Mouse (Mus musculus) midbrain, embryonic 14.5 days (tissue): Measurements from ENCODE around the gene Pigb. TPM values are rescaled to one million over a fixed set of nuclear protein-coding genes. Genes with fewer than 3 reads are reported as not detected.

Source experiments
- ATAC-seq: fragments of 200-750 bp; cut with Nextera tagmentation; 2 replicates; pipeline ENCODE4 v1.8.0; 2017; ENCODE audit warnings: moderate number of reproducible peaks, moderate library complexity; ENCODE audit not compliant: low FRiP score, low TSS enrichment
- DNase-seq: peaks from one replicate; pipeline ENCODE4 v3.0.0-alpha.2; 2015
- H3K27ac ChIP-seq: fragments of 300-500 bp; sonication (generic); replicated peaks from 2 replicates; pipeline ENCODE4 v1.5.1; 2014; ENCODE audit warnings: mild to moderate bottlenecking, low read depth, low read length, moderate library complexity
- H3K27me3 ChIP-seq: fragments of 300-500 bp; sonication (generic); 2 replicates; pipeline ENCODE4 v1.6.1; 2014; ENCODE audit warnings: low read length, control low read depth, mixed read lengths; ENCODE audit not compliant: control insufficient read depth, insufficient read depth
- H3K36me3 ChIP-seq: fragments of 300-500 bp; sonication (generic); 2 replicates; pipeline ENCODE4 v1.6.1; 2014; ENCODE audit warnings: low read length, control low read depth; ENCODE audit not compliant: control insufficient read depth, insufficient read depth
- H3K4me1 ChIP-seq: fragments of 300-500 bp; sonication (generic); 2 replicates; pipeline ENCODE4 v1.6.1; 2014; ENCODE audit warnings: mild to moderate bottlenecking, antibody characterized with exemption, low read length, control low read depth; ENCODE audit not compliant: control insufficient read depth, insufficient read depth
- H3K4me2 ChIP-seq: fragments of 300-500 bp; sonication (generic); 2 replicates; pipeline ENCODE4 v1.6.1; 2014; ENCODE audit warnings: mild to moderate bottlenecking, low read length, moderate library complexity
- H3K4me3 ChIP-seq: fragments of 300-500 bp; sonication (generic); replicated peaks from 2 replicates; pipeline ENCODE4 v1.5.1; 2014; ENCODE audit warnings: low read depth, low read length
- H3K9ac ChIP-seq: fragments of 300-500 bp; sonication (generic); replicated peaks from 2 replicates; pipeline ENCODE4 v1.6.1; 2014; ENCODE audit warnings: mild to moderate bottlenecking, low read length, moderate library complexity
- H3K9me3 ChIP-seq: fragments of 300-500 bp; sonication (generic); 2 replicates; pipeline ENCODE4 v1.6.1; 2016; ENCODE audit warnings: low read length, control low read depth, mixed read lengths; ENCODE audit not compliant: control insufficient read depth
- WGBS: fragments of 180-500 bp; shearing (Covaris S2); extraction: QIAGEN DNeasy Blood & Tissue Kit; methylation state at CpG from one replicate; pipeline ENCODE4 v1.1.7; 2014; 5-methylcytosine and 5-hydroxymethylcytosine counted together
- polyA plus RNA-seq: library from polyadenylated mRNA; unstranded; fragments of >200 nt; fragmentation: Nextera tagmentation; extraction: Ambion mirVana; gene quantifications from 2 replicates; pipeline ENCODE4 v1.2.1, GENCODE M21; 2014

Gene Pigb
- polyA plus RNA-seq, 1 experiment from 2014 or later = 16.8 TPM

GRCm38 (mm10) chr9:73012629-73013028 is 27.5 kb downstream of the Pigb start:
- no peak overlapping the region for H3K4me3 ChIP-seq
- peaks cover 82% of the 10 kb centered on the region for H3K36me3 ChIP-seq
- H3K4me1 ChIP-seq = no peaks in the 10 kb centered on the region
- no peak for ATAC-seq
- H3K9me3 ChIP-seq = no peaks in the 10 kb centered on the region
- no peak overlapping the region for H3K27ac ChIP-seq
- peak; percentile 4 for DNase-seq
- WGBS = 89% methylated on average over 4 of the region's 4 CpGs
- H3K4me2 ChIP-seq = no peak overlapping the region
- no peak overlapping the region for H3K9ac ChIP-seq
- no peaks in the 10 kb centered on the region for H3K27me3 ChIP-seq

DNA sequence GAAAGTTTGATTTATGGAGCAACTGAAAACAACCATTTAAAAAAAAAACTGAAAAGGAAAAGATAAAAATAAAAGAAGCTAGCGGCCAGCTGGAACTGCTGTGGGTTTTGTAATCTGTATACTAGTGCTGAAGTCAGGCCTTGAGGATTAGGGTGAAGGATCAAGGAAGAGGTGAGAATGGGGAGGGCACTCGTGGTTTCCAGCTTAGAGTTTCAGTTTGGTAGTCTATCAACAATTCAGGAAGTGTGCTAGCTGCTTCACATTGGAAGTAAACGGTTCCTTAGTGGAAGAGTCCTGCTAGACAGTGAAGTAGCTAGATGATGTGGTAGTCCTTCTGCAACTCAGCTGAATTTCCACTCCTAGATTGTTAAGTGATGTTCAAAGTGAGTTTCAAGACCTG is 31.8 kb downstream of the Pigb start:
- no peak for ATAC-seq
- no peaks in the 10 kb centered on the region for H3K9me3 ChIP-seq
- peaks cover 72% of the 10 kb centered on the region for H3K36me3 ChIP-seq
- no peak overlapping the region for H3K27ac ChIP-seq
- no peak for DNase-seq
- 78% methylated on average over 3 of the region's 3 CpGs for WGBS
- H3K4me2 ChIP-seq = no peak overlapping the region
- H3K27me3 ChIP-seq = no peaks in the 10 kb centered on the region
- no peaks in the 10 kb centered on the region for H3K4me1 ChIP-seq
- no peak overlapping the region for H3K4me3 ChIP-seq
- no peak overlapping the region for H3K9ac ChIP-seq

- no peak for ATAC-seq
- 95% methylated on average over 3 of the region's 3 CpGs for WGBS
Measured at GRCm38 (mm10) chr9:73006175-73006574, 34.0 kb downstream of the Pigb start.

GRCm38 (mm10) chr9:73005106-73005505 is 35.1 kb downstream of the Pigb start:
- 84% methylated on average over 6 of the region's 6 CpGs for WGBS
- ATAC-seq (no peak), DNase-seq (no peak)

More at GRCm38 (mm10) chr9:73006175-73006574, 34.0 kb downstream of the Pigb start:
- Histone ChIP-seq H3K27me3 (no peaks in the 10 kb centered on the region), H3K36me3 (peaks cover 69% of the 10 kb centered on the region), H3K27ac (no peak overlapping the region), H3K4me2 (no peak overlapping the region), H3K4me3 (no peak overlapping the region), H3K9me3 (no peaks in the 10 kb centered on the region), H3K9ac (no peak overlapping the region), H3K4me1 (no peaks in the 10 kb centered on the region)
- no peak for DNase-seq

DNA sequence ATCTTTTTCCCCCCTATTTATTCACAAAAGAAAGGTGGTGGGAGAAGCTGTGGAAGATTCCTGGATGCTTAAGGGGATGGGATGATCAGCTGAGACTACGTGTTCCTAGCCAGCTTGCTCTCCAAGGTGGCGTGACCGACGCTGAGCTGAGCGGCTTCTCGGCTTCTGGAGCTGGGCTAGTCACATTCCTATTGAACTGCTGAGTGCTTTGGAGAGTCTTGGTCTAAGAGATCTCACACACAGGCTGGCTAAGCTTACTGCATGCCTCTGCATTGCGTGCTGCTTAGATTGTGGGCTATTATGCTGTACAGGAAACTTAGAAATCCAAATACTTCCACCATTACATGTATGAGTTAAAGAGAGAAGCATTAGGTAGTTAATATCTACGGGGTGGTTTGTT is 36.1 kb downstream of the Pigb start:
- Histone ChIP-seq H3K36me3 (peaks cover 56% of the 10 kb centered on the region), H3K9ac (no peak overlapping the region), H3K4me2 (no peak overlapping the region), H3K4me3 (no peak overlapping the region), H3K27ac (no peak overlapping the region), H3K9me3 (no peaks in the 10 kb centered on the region), H3K4me1 (no peaks in the 10 kb centered on the region), H3K27me3 (no peaks in the 10 kb centered on the region)
- DNase-seq = no peak
- 89% methylated on average over 8 of the region's 8 CpGs for WGBS
- no peak for ATAC-seq

More at GRCm38 (mm10) chr9:73005106-73005505, 35.1 kb downstream of the Pigb start:
- Histone ChIP-seq H3K27ac (no peak overlapping the region), H3K4me2 (no peak overlapping the region), H3K9me3 (no peaks in the 10 kb centered on the region), H3K36me3 (peaks cover 67% of the 10 kb centered on the region), H3K27me3 (no peaks in the 10 kb centered on the region), H3K9ac (no peak overlapping the region), H3K4me3 (no peak overlapping the region), H3K4me1 (no peaks in the 10 kb centered on the region)

- 73% methylated on average over 3 of the region's 3 CpGs for WGBS
- no peak overlapping the region for H3K9ac ChIP-seq
Measured at GRCm38 (mm10) chr9:73002177-73002576, 38.0 kb downstream of the Pigb start.

GRCm38 (mm10) chr9:73001314-73002011 is 38.7 kb downstream of the Pigb start:
- Histone ChIP-seq H3K36me3 (peaks cover 54% of the 10 kb centered on the region), H3K9me3 (no peaks in the 10 kb centered on the region), H3K4me1 (no peaks in the 10 kb centered on the region), H3K4me3 (no peak overlapping the region), H3K9ac (no peak overlapping the region), H3K4me2 (no peak overlapping the region), H3K27me3 (no peaks in the 10 kb centered on the region), H3K27ac (no peak overlapping the region)
- 89% methylated on average over 13 of the region's 13 CpGs for WGBS
- DNase-seq (no peak), ATAC-seq (no peak)

More at GRCm38 (mm10) chr9:73002177-73002576, 38.0 kb downstream of the Pigb start:
- H3K36me3 ChIP-seq = peaks cover 59% of the 10 kb centered on the region
- no peak overlapping the region for H3K4me2 ChIP-seq
- H3K27me3 ChIP-seq = no peaks in the 10 kb centered on the region
- DNase-seq = no peak
- H3K4me3 ChIP-seq = no peak overlapping the region
- ATAC-seq = no peak
- H3K27ac ChIP-seq = no peak overlapping the region
- H3K9me3 ChIP-seq = no peaks in the 10 kb centered on the region
- no peaks in the 10 kb centered on the region for H3K4me1 ChIP-seq

- Histone ChIP-seq H3K36me3 (peaks cover 44% of the 10 kb centered on the region), H3K27me3 (no peaks in the 10 kb centered on the region), H3K4me3 (no peak overlapping the region), H3K27ac (no peak overlapping the region), H3K9me3 (no peaks in the 10 kb centered on the region), H3K9ac (no peak overlapping the region), H3K4me2 (no peak overlapping the region), H3K4me1 (no peaks in the 10 kb centered on the region)
- DNase-seq (no peak), ATAC-seq (no peak)
- 65% methylated on average over 2 of the region's 2 CpGs for WGBS
Measured at GRCm38 (mm10) chr9:73000487-73000886, 39.7 kb downstream of the Pigb start.

- no peak for ATAC-seq
- peaks cover 16% of the 10 kb centered on the region for H3K36me3 ChIP-seq
- H3K4me3 ChIP-seq = no peak overlapping the region
- H3K27me3 ChIP-seq = no peaks in the 10 kb centered on the region
- no peak for DNase-seq
- 64% methylated on average over 7 of the region's 7 CpGs for WGBS
- H3K4me1 ChIP-seq = no peaks in the 10 kb centered on the region
- no peaks in the 10 kb centered on the region for H3K9me3 ChIP-seq
- no peak overlapping the region for H3K9ac ChIP-seq
- H3K4me2 ChIP-seq = no peak overlapping the region
- H3K27ac ChIP-seq = no peak overlapping the region
Measured at GRCm38 (mm10) chr9:72996806-72997205, 43.4 kb downstream of the Pigb start.
